Mouse (Mus musculus): Measurements from ENCODE around the gene Pitpnc1. TPM values are rescaled to one million over a fixed set of nuclear protein-coding genes. Genes with fewer than 3 reads are reported as not detected.
A peak's percentile ranks its signal among the peaks of the same experiment; 100 is the strongest.

Gene Pitpnc1
- polyA plus RNA-seq, 1 experiment from 2014 or later: 32.1 TPM

DNA sequence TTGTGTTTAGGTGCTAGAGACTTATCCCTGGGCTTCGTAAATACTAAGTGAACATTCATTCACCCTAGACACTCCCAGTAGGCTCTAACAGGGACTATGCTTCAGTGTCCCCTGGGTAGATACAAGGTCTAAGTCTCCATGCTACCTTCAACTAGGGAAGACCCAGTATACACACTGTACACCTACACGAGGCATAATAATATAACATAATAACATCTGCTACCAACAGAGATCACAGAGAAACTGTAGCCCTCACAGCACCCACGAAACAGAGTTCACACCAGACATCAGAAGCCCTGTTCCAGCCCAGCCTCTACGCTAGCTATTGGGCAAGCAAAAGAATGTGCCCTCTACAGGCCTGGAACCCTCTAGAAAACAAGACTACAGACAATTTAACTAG, 5.5 kb downstream of the Pitpnc1 start:
- no peak overlapping the region for H3K4me3 ChIP-seq
- ATAC-seq (ENCODE audit: insufficient number of reproducible peaks, insufficient read depth, low FRiP score, low TSS enrichment, low read depth): no peak
- H3K27me3 ChIP-seq: no peaks in the 10 kb centered on the region
- no peak overlapping the region for H3K9ac ChIP-seq
- peaks cover 4% of the 10 kb centered on the region; the same call in 1 of the 2 replicates for H3K36me3 ChIP-seq
- H3K4me2 ChIP-seq: no peak overlapping the region
- 0 out of 2 replicates have a peak, but pooled peaks cover 3% of the 10 kb centered on the region for H3K9me3 ChIP-seq
- WGBS: 90% methylated on average over 4 of the region's 4 CpGs
- H3K4me1 ChIP-seq: peaks cover 22% of the 10 kb centered on the region
- no peak overlapping the region for H3K27ac ChIP-seq

- H3K27me3 ChIP-seq: no peaks in the 10 kb centered on the region
- H3K4me2 ChIP-seq: no peak overlapping the region
- H3K4me1 ChIP-seq: peaks cover 25% of the 10 kb centered on the region
- 38% methylated on average over 6 of the region's 6 CpGs for WGBS
- H3K9me3 ChIP-seq: 0 out of 2 replicates have a peak, but pooled peaks cover 3% of the 10 kb centered on the region
- H3K4me3 ChIP-seq: no peak overlapping the region
- H3K36me3 ChIP-seq: peaks cover 4% of the 10 kb centered on the region; the same call in 1 of the 2 replicates
- H3K9ac ChIP-seq: no peak overlapping the region
- no peak for ATAC-seq (ENCODE audit: insufficient number of reproducible peaks, insufficient read depth, low FRiP score, low TSS enrichment, low read depth)
- no peak overlapping the region for H3K27ac ChIP-seq
Measured at GRCm38 (mm10) chr11:107464141-107464540, 6.4 kb downstream of the Pitpnc1 start.

DNA sequence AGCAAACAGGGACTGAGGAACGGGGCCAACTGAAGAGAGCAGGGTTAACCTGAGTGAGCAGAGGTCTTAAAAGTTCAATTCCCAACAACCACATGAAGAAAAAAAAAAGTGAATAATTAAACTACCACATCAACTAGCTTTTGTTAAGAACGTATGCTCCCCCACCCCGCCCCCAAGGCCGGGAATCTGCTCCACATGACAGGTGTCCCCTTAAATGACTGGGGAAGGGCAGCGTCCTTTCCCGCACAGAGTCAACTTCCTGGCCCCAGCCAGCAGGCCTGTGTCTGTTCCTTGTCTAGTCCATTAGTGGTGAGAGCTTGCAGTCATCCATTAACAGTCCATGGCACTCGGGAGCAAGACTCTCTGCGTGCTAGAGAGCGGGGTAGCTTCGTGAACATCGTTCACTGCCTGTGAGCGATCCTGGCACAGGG, 7.2 kb downstream of the Pitpnc1 start:
- Histone ChIP-seq H3K4me3 (no peak overlapping the region), H3K4me1 (peaks cover 28% of the 10 kb centered on the region), H3K27me3 (no peaks in the 10 kb centered on the region), H3K9ac (no peak overlapping the region), H3K27ac (no peak overlapping the region), H3K9me3 (0 out of 2 replicates have a peak, but pooled peaks cover 3% of the 10 kb centered on the region), H3K4me2 (no peak overlapping the region), H3K36me3 (peaks cover 4% of the 10 kb centered on the region; the same call in 1 of the 2 replicates)
- no peak for ATAC-seq (ENCODE audit: insufficient number of reproducible peaks, insufficient read depth, low FRiP score, low TSS enrichment, low read depth)
- 89% methylated on average over 12 of the region's 12 CpGs for WGBS

GRCm38 (mm10) chr11:107462478-107462877, 8.0 kb downstream of the Pitpnc1 start:
- Histone ChIP-seq H3K36me3 (peaks cover 4% of the 10 kb centered on the region; the same call in 1 of the 2 replicates), H3K9ac (no peak overlapping the region), H3K4me3 (no peak overlapping the region), H3K9me3 (0 out of 2 replicates have a peak, but pooled peaks cover 3% of the 10 kb centered on the region), H3K4me2 (no peak overlapping the region), H3K27me3 (no peaks in the 10 kb centered on the region), H3K27ac (no peak overlapping the region), H3K4me1 (peaks cover 28% of the 10 kb centered on the region)
- ATAC-seq (ENCODE audit: insufficient number of reproducible peaks, insufficient read depth, low FRiP score, low TSS enrichment, low read depth): no peak
- WGBS: 96% methylated on average over 3 of the region's 3 CpGs

- H3K27ac ChIP-seq: no peak overlapping the region
- no peaks in the 10 kb centered on the region for H3K27me3 ChIP-seq
- H3K9me3 ChIP-seq: 0 out of 2 replicates have a peak, but pooled peaks cover 3% of the 10 kb centered on the region
- peaks cover 21% of the 10 kb centered on the region; the same call in 1 of the 2 replicates for H3K4me1 ChIP-seq
- WGBS: 66% methylated on average over 7 of the region's 7 CpGs
- no peak overlapping the region for H3K4me2 ChIP-seq
- H3K36me3 ChIP-seq: peaks cover 8% of the 10 kb centered on the region; the same call in 1 of the 2 replicates
- H3K9ac ChIP-seq: no peak overlapping the region
- H3K4me3 ChIP-seq: no peak overlapping the region
- no peak for ATAC-seq (ENCODE audit: insufficient number of reproducible peaks, insufficient read depth, low FRiP score, low TSS enrichment, low read depth)
Measured at GRCm38 (mm10) chr11:107459828-107460227, 10.7 kb downstream of the Pitpnc1 start.

DNA sequence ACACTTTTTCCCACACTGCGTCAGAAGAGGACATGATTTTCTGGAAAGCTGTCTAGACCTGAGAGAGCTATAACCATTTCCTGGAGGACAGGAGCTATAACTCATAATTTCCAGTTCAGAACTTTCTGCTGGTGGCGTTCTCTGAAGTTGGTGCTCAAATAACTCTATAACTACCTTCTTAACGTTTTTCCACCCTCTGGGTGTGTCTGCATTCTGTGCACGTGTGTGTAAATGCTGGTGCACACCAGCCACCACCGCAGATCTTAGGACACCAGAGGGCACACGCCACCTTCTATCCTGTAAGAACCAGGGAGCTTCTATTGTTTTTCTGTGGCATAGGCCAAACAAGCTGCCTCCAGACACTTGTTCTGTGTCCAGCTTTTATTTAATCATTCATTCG, 11.5 kb downstream of the Pitpnc1 start:
- Histone ChIP-seq H3K27me3 (no peaks in the 10 kb centered on the region), H3K36me3 (peaks cover 12% of the 10 kb centered on the region; the same call in 1 of the 2 replicates), H3K4me1 (peaks cover 22% of the 10 kb centered on the region; the same call in 1 of the 2 replicates), H3K4me3 (no peak overlapping the region), H3K9ac (no peak overlapping the region), H3K4me2 (no peak overlapping the region), H3K27ac (no peak overlapping the region), H3K9me3 (0 out of 2 replicates have a peak, but pooled peaks cover 3% of the 10 kb centered on the region)
- WGBS: 83% methylated on average over 7 of the region's 7 CpGs
- ATAC-seq (ENCODE audit: insufficient number of reproducible peaks, insufficient read depth, low FRiP score, low TSS enrichment, low read depth): no peak

DNA sequence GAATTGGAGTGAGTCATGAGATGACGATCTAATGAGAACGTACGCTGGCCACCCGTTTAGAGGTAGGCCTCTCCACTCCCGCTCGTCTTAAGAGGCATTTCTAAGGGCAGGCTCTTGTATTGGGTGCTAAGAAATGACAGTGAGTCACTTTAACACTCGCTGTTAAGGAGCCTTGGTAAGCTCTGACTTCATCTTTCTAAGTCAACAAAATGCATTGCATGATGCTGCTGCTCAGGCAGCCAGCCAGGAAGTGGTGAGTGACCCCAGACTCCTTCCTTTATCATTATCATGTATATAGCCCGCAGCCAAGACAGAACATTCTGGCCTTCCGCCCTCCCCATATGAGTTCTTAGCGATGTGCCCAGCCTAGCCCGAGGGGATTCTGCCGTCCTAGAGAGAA, 12.2 kb downstream of the Pitpnc1 start:
- Histone ChIP-seq H3K27ac (no peak overlapping the region), H3K4me2 (no peak overlapping the region), H3K9ac (no peak overlapping the region), H3K36me3 (peaks cover 16% of the 10 kb centered on the region), H3K9me3 (0 out of 2 replicates have a peak, but pooled peaks cover 4% of the 10 kb centered on the region), H3K4me1 (peaks cover 22% of the 10 kb centered on the region; the same call in 1 of the 2 replicates), H3K4me3 (no peak overlapping the region), H3K27me3 (no peaks in the 10 kb centered on the region)
- 84% methylated on average over 12 of the region's 12 CpGs for WGBS
- ATAC-seq (ENCODE audit: insufficient number of reproducible peaks, insufficient read depth, low FRiP score, low TSS enrichment, low read depth): no peak

DNA sequence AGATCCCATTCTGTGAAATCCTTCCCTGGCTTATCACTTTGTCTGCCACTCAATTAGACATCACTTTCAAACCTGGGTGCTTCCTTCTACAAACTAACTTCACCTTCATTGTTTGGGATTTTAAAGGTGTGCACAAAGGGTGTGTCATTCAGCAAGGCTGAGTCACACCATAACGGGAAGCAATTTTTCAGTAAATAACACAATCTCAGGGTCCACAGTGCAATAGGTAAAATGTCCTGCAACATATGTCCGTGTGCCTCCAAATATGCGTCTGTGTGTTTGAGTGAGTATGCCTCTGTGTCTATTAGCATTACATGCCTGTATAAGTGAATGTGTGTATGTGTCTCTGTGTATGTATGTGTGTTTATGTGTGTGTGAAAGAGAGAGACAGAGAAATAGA, 13.2 kb downstream of the Pitpnc1 start:
- ATAC-seq (ENCODE audit: insufficient number of reproducible peaks, insufficient read depth, low FRiP score, low TSS enrichment, low read depth): no peak
- H3K27ac ChIP-seq: no peak overlapping the region
- H3K27me3 ChIP-seq: no peaks in the 10 kb centered on the region
- peaks cover 22% of the 10 kb centered on the region; the same call in 1 of the 2 replicates for H3K4me1 ChIP-seq
- no peak overlapping the region for H3K9ac ChIP-seq
- no peak overlapping the region for H3K4me2 ChIP-seq
- 0 out of 2 replicates have a peak, but pooled peaks cover 2% of the 10 kb centered on the region for H3K9me3 ChIP-seq
- 85% methylated on average over 3 of the region's 3 CpGs for WGBS
- peaks cover 18% of the 10 kb centered on the region for H3K36me3 ChIP-seq
- H3K4me3 ChIP-seq: no peak overlapping the region

GRCm38 (mm10) chr11:107454546-107455462, 15.7 kb downstream of the Pitpnc1 start:
- H3K27me3 ChIP-seq: no peaks in the 10 kb centered on the region
- 52% methylated on average over 19 of the region's 19 CpGs for WGBS
- peak; percentile 52; the same call in 1 of the 2 replicates for ATAC-seq (ENCODE audit: insufficient number of reproducible peaks, insufficient read depth, low FRiP score, low TSS enrichment, low read depth)
- no peak overlapping the region for H3K4me3 ChIP-seq
- H3K27ac ChIP-seq: no peak overlapping the region
- H3K4me1 ChIP-seq: peaks cover 16% of the 10 kb centered on the region; the same call in 1 of the 2 replicates
- peak overlapping the region; percentile 22 for H3K4me2 ChIP-seq
- H3K9ac ChIP-seq: no peak overlapping the region
- H3K36me3 ChIP-seq: peaks cover 18% of the 10 kb centered on the region
- H3K9me3 ChIP-seq: 0 out of 2 replicates have a peak, but pooled peaks cover 2% of the 10 kb centered on the region

GRCm38 (mm10) chr11:107452053-107452452, 18.4 kb downstream of the Pitpnc1 start:
- WGBS: 89% methylated on average over 7 of the region's 7 CpGs
- Histone ChIP-seq H3K4me2 (no peak overlapping the region), H3K4me1 (peaks cover 21% of the 10 kb centered on the region), H3K4me3 (no peak overlapping the region), H3K27ac (no peak overlapping the region), H3K36me3 (peaks cover 18% of the 10 kb centered on the region), H3K27me3 (no peaks in the 10 kb centered on the region), H3K9me3 (0 out of 2 replicates have a peak, but pooled peaks cover 2% of the 10 kb centered on the region), H3K9ac (no peak overlapping the region)
- no peak for ATAC-seq (ENCODE audit: insufficient number of reproducible peaks, insufficient read depth, low FRiP score, low TSS enrichment, low read depth)

GRCm38 (mm10) chr11:107451106-107451505, 19.4 kb downstream of the Pitpnc1 start:
- ATAC-seq (ENCODE audit: insufficient number of reproducible peaks, insufficient read depth, low FRiP score, low TSS enrichment, low read depth): no peak
- Histone ChIP-seq H3K9me3 (0 out of 2 replicates have a peak, but pooled peaks cover 2% of the 10 kb centered on the region), H3K4me2 (no peak overlapping the region), H3K4me1 (peaks cover 26% of the 10 kb centered on the region), H3K4me3 (no peak overlapping the region), H3K27ac (no peak overlapping the region), H3K27me3 (no peaks in the 10 kb centered on the region), H3K36me3 (peaks cover 15% of the 10 kb centered on the region), H3K9ac (no peak overlapping the region)
- 91% methylated on average over 10 of the region's 10 CpGs for WGBS

All from embryonic facial prominence, embryonic 13.5 days (tissue).